Mouse (Mus musculus) midbrain, embryonic 14.5 days (tissue): ENCODE measurements at regions not wholly inside any gene's neighbourhood (a gene's known extent, or its start where the extent isn't known, plus 50 kb on each side); places are given as distances from the start of the nearest gene placed in this dataset.

Source experiments
- ATAC-seq: fragments of 200-750 bp; cut with Nextera tagmentation; 2 replicates; pipeline ENCODE4 v1.8.0; 2017; ENCODE audit warnings: moderate number of reproducible peaks, moderate library complexity; ENCODE audit not compliant: low FRiP score, low TSS enrichment
- DNase-seq: peaks from one replicate; pipeline ENCODE4 v3.0.0-alpha.2; 2015
- H3K27ac ChIP-seq: fragments of 300-500 bp; sonication (generic); replicated peaks from 2 replicates; pipeline ENCODE4 v1.5.1; 2014; ENCODE audit warnings: mild to moderate bottlenecking, low read depth, low read length, moderate library complexity
- H3K27me3 ChIP-seq: fragments of 300-500 bp; sonication (generic); 2 replicates; pipeline ENCODE4 v1.6.1; 2014; ENCODE audit warnings: low read length, control low read depth, mixed read lengths; ENCODE audit not compliant: control insufficient read depth, insufficient read depth
- H3K36me3 ChIP-seq: fragments of 300-500 bp; sonication (generic); 2 replicates; pipeline ENCODE4 v1.6.1; 2014; ENCODE audit warnings: low read length, control low read depth; ENCODE audit not compliant: control insufficient read depth, insufficient read depth
- H3K4me1 ChIP-seq: fragments of 300-500 bp; sonication (generic); 2 replicates; pipeline ENCODE4 v1.6.1; 2014; ENCODE audit warnings: mild to moderate bottlenecking, antibody characterized with exemption, low read length, control low read depth; ENCODE audit not compliant: control insufficient read depth, insufficient read depth
- H3K4me2 ChIP-seq: fragments of 300-500 bp; sonication (generic); 2 replicates; pipeline ENCODE4 v1.6.1; 2014; ENCODE audit warnings: mild to moderate bottlenecking, low read length, moderate library complexity
- H3K4me3 ChIP-seq: fragments of 300-500 bp; sonication (generic); replicated peaks from 2 replicates; pipeline ENCODE4 v1.5.1; 2014; ENCODE audit warnings: low read depth, low read length
- H3K9ac ChIP-seq: fragments of 300-500 bp; sonication (generic); replicated peaks from 2 replicates; pipeline ENCODE4 v1.6.1; 2014; ENCODE audit warnings: mild to moderate bottlenecking, low read length, moderate library complexity
- H3K9me3 ChIP-seq: fragments of 300-500 bp; sonication (generic); 2 replicates; pipeline ENCODE4 v1.6.1; 2016; ENCODE audit warnings: low read length, control low read depth, mixed read lengths; ENCODE audit not compliant: control insufficient read depth
- WGBS: fragments of 180-500 bp; shearing (Covaris S2); extraction: QIAGEN DNeasy Blood & Tissue Kit; methylation state at CpG from one replicate; pipeline ENCODE4 v1.1.7; 2014; 5-methylcytosine and 5-hydroxymethylcytosine counted together

DNA sequence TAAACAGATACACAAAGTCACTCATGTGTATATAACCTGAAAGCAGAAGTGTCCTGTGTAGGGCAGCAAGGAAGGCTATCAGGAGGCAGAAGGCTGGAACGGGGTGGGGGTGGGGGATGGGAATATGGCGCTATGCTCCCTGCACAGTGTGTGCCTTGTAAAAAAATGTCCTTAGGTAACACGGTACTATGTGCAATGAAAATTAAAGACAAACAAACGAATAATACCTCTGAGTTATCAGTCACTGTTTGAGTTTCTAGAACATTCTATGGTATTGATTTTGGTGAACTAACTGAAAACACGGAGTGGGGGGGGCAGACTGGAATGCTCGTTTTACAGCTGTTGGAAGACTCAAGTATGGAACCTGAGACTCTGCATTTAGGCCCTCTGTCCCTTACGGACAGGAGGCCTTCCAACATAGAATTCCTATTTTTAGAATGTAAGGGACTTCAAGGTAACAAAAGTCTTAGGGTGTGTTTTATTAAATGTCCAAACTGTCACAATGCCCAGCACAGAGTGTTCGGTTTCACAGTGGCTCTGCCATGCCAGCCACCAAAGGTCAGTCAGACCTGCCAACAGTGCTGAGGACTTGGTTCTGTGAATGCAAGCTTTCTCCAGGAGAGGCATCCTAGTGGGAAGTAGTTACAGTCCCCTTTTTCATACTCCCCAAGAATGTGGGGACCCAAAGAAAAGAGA is 240.6 kb downstream of the Ano6 start:
- Histone ChIP-seq H3K9ac (no peak overlapping the region), H3K4me3 (no peak overlapping the region), H3K36me3 (no peaks in the 10 kb centered on the region), H3K4me2 (no peak overlapping the region), H3K4me1 (no peaks in the 10 kb centered on the region), H3K27ac (no peak overlapping the region), H3K27me3 (no peaks in the 10 kb centered on the region), H3K9me3 (no peaks in the 10 kb centered on the region)
- ATAC-seq (no peak), DNase-seq (no peak)
- WGBS: 87% methylated on average over 8 of the region's 8 CpGs

DNA sequence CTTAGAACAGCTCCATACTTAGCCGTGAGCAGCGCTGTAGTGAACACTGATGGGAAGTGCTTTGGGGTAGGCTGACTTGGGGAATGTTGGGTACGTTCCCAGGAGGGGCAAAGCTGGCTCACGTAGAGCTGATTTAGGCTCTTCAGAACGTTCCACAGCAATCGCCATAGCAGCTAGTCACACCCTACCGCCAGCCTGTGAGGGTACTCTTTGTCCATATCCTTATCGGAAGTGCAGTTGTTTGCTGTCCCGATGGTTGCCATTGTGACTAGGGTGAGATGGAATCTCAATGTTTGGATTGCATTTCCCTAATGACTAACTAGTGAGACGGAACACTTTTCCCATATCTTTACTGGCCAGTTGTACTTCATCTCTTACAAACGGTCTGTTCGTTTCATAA is 244.6 kb downstream of the Ano6 start:
- DNase-seq (no peak), ATAC-seq (no peak)
- H3K27me3 ChIP-seq: no peaks in the 10 kb centered on the region
- H3K36me3 ChIP-seq: no peaks in the 10 kb centered on the region
- H3K27ac ChIP-seq: no peak overlapping the region
- no peaks in the 10 kb centered on the region for H3K4me1 ChIP-seq
- H3K4me3 ChIP-seq: no peak overlapping the region
- no peak overlapping the region for H3K4me2 ChIP-seq
- H3K9ac ChIP-seq: no peak overlapping the region
- WGBS: 73% methylated on average over 12 of the region's 12 CpGs
- H3K9me3 ChIP-seq: no peaks in the 10 kb centered on the region

DNA sequence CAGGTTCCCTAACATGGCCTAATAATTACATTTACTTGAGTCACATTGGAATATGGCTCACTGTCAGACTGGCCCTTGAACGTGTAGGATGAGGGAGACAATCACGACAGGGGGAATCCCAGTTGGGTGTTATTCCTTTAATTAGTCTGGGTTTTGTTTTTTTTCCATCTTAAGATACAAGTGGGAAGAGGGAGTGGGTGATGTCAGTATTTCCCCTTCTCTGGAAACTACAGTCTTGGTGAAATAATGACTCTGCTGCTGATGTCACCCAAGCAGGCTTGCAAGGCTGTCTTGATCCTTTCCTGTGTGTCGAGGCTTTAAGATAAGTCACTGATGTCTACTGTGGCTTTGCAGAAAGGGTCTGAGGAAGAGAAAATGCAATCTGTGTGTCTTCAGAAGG is 241.8 kb upstream of the Arid2 start:
- Histone ChIP-seq H3K9me3 (no peaks in the 10 kb centered on the region), H3K27ac (no peak overlapping the region), H3K9ac (no peak overlapping the region), H3K4me2 (no peak overlapping the region), H3K36me3 (no peaks in the 10 kb centered on the region), H3K4me3 (no peak overlapping the region), H3K4me1 (no peaks in the 10 kb centered on the region), H3K27me3 (no peaks in the 10 kb centered on the region)
- no peak for DNase-seq
- WGBS: 89% methylated on average over 3 of the region's 3 CpGs
- ATAC-seq: no peak

DNA sequence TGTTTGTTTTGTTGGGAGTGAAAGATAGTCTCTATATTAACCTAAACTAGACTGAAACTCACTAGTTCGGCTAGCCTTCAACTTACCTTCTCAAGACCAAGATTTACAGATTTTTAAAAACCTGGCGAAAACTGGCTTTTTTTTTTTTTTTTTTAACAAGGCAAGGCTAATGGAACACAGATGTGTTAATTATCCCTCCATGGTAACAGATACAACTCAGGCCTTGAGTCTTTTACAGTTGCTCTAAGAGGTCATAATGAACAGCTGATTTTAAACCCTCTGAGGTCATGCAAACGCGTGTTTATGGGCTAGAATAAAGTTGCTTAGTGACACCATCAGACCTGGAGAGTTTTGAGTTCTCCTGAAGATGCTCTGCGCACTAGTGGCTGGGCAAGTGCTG is 240.7 kb upstream of the Arid2 start:
- no peak for ATAC-seq
- WGBS: 92% methylated on average over 5 of the region's 5 CpGs
- H3K27me3 ChIP-seq: no peaks in the 10 kb centered on the region
- no peak overlapping the region for H3K9ac ChIP-seq
- no peak overlapping the region for H3K4me3 ChIP-seq
- no peak overlapping the region for H3K27ac ChIP-seq
- H3K9me3 ChIP-seq: no peaks in the 10 kb centered on the region
- no peak overlapping the region for H3K4me2 ChIP-seq
- H3K36me3 ChIP-seq: no peaks in the 10 kb centered on the region
- no peaks in the 10 kb centered on the region for H3K4me1 ChIP-seq
- DNase-seq: no peak

DNA sequence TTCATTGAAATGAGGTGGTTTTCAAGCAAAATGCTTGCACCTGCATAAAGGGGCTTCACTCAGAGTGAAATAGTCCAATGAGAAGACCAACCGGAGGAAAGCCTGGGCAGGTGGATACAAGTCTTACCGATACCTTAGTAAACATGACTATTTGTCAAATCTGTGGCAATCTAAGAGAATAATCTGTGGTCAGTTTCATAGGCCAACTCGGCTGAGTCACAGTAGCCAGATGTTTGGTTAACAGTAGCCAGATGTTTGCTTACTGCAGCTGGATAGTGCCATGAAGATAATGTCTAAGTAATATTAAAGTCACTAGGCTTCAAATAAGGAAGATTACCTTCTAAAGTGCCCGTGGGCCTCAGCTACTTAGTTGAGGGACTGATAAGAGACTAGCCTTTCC is 236.9 kb upstream of the Arid2 start:
- 90% methylated on average over 4 of the region's 4 CpGs for WGBS

DNA sequence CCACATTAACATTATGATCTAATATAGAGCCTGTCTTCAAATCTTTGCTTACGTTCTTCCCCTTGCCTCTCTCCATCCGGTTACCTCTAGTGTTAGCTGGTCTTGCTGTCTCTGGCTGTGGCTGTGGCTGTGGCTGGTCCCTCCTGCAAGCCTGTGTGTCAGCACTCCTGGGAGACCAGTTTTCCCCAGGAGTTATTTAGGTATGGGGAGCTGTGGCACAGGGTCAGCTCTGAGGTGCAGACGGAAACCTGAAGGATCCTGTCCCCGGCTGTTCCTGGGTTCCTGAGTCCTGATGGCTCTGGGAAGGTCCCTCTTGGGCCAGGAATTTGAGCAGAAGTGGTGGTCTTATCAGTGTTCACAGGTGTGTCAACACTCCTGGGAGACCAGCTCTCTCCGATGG is 234.7 kb upstream of the Arid2 start:
- ATAC-seq (no peak), DNase-seq (no peak)
- Histone ChIP-seq H3K4me1 (no peaks in the 10 kb centered on the region), H3K36me3 (no peaks in the 10 kb centered on the region), H3K27me3 (no peaks in the 10 kb centered on the region), H3K9me3 (no peaks in the 10 kb centered on the region), H3K4me2 (no peak overlapping the region), H3K4me3 (no peak overlapping the region), H3K27ac (no peak overlapping the region), H3K9ac (no peak overlapping the region)
- WGBS: 98% methylated on average over 5 of the region's 5 CpGs

More for the DNA sequence above, 236.9 kb upstream of the Arid2 start:
- H3K4me2 ChIP-seq: no peak overlapping the region
- H3K36me3 ChIP-seq: no peaks in the 10 kb centered on the region
- no peak for ATAC-seq
- H3K9ac ChIP-seq: no peak overlapping the region
- H3K4me1 ChIP-seq: no peaks in the 10 kb centered on the region
- no peaks in the 10 kb centered on the region for H3K9me3 ChIP-seq
- DNase-seq: no peak
- H3K27me3 ChIP-seq: no peaks in the 10 kb centered on the region
- no peak overlapping the region for H3K4me3 ChIP-seq
- no peak overlapping the region for H3K27ac ChIP-seq

DNA sequence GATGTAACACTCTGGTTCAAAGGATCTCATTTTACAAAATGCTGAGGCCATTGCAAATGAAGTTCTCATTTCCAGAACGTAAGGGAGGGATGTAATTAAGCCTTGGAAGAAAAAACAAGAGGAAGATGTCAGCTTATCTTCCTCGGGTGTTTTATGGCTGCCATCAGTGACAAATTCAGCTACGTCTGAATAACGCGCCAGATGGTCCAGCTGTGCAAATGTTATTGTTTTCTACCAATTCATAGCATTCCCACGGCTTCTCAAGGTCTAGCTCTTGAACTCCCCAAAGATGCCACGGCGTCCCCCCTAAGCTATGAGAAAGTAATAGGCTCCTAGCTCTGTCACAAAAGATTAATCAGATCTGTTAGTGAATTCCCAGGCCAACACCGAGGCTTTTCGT is 232.0 kb upstream of the Arid2 start:
- Histone ChIP-seq H3K9ac (no peak overlapping the region), H3K4me3 (no peak overlapping the region), H3K4me1 (no peaks in the 10 kb centered on the region), H3K9me3 (no peaks in the 10 kb centered on the region), H3K27me3 (no peaks in the 10 kb centered on the region), H3K4me2 (no peak overlapping the region), H3K27ac (no peak overlapping the region), H3K36me3 (no peaks in the 10 kb centered on the region)
- 56% methylated on average over 10 of the region's 10 CpGs for WGBS
- no peak for DNase-seq
- no peak for ATAC-seq

DNA sequence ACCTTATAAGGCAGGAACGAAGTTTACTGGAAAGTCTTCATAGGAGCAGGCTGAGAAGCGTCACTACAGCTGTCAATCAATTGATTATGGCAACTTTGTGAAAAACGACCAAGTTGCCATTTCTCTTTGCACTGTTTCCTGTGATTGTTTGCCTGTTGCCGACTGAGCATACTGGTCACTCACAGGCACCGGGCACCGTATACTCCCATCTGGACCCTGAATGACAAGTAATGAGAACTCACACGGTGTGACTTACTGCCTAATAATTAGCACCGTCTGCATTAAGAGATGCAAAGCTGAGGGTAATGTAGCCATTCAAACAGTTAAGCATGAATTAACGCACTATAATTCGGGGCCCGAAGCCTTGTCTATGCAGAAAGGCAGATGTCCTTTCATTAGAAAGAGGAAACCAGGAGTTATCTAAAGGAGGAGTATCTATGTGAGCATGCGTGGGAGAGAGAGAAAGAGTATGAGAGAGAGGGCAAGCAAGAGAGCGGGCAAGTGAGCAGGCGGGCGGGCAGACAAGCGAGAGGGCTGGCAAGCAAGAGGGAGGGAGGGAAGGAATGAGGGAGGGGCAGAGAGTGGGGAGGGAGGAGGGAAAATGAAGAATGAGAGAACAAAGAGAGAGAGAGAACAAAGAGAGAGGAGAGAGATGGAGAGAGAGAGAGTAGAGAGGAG is 231.4 kb upstream of the Arid2 start:
- H3K4me1 ChIP-seq: no peaks in the 10 kb centered on the region
- H3K27me3 ChIP-seq: no peaks in the 10 kb centered on the region
- no peaks in the 10 kb centered on the region for H3K9me3 ChIP-seq
- ATAC-seq (no peak), DNase-seq (no peak)
- H3K27ac ChIP-seq: no peak overlapping the region
- H3K4me2 ChIP-seq: no peak overlapping the region
- H3K9ac ChIP-seq: no peak overlapping the region
- WGBS: 76% methylated on average over 16 of the region's 16 CpGs
- H3K36me3 ChIP-seq: no peaks in the 10 kb centered on the region
- H3K4me3 ChIP-seq: no peak overlapping the region

DNA sequence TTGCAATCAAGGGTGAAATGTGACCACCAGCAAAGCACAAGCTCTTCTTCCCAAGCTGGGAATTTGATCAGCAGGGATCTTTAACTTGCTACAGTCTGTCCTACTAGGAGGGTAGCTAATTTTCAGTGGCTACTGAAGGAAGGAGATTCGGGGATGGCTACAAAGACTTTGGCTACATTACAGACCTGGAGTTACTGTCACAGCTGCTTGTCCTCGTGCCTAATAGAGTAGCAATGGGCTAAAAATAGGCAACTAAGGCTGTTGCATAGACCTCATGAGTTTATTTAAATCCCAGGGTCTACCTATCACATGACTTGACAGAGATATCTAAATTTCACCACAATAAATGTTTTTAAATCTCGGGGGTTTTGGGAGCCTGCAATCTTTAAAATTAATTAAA is 227.7 kb upstream of the Arid2 start:
- H3K9ac ChIP-seq: no peak overlapping the region
- H3K9me3 ChIP-seq: no peaks in the 10 kb centered on the region
- no peak overlapping the region for H3K27ac ChIP-seq
- WGBS: 79% methylated on average over 3 of the region's 3 CpGs
- no peaks in the 10 kb centered on the region for H3K4me1 ChIP-seq
- H3K27me3 ChIP-seq: no peaks in the 10 kb centered on the region
- no peaks in the 10 kb centered on the region for H3K36me3 ChIP-seq
- no peak overlapping the region for H3K4me3 ChIP-seq
- ATAC-seq: no peak
- no peak for DNase-seq
- no peak overlapping the region for H3K4me2 ChIP-seq
